Mouse (Mus musculus): ENCODE results near the gene Gm9922.
A peak's percentile ranks its signal among the peaks of the same experiment; 100 is the strongest.

Gm9922 gene

GRCm38 (mm10) chr14:101729237-101729971 is at the start of gene Gm9922, which contains the start of gene Lmo7:
Gene Gm9922, minus strand, starts transcription at chr14:101729814.
Gene Lmo7, plus strand, starts transcription at chr14:101729957.
- peak; percentile 58 for DNase-seq

GRCm38 (mm10) chr14:101778426-101778825 is 48.8 kb upstream of the Gm9922 start:
- no peak for DNase-seq

GRCm38 (mm10) chr14:101777129-101777493 is 47.5 kb upstream of the Gm9922 start:
- no peak for DNase-seq

GRCm38 (mm10) chr14:101776296-101777128 is 46.9 kb upstream of the Gm9922 start:
- no peak for DNase-seq

- peak; percentile 10 for DNase-seq
Measured at GRCm38 (mm10) chr14:101774631-101775030, 45.0 kb upstream of the Gm9922 start.

- no peak for DNase-seq
Measured at GRCm38 (mm10) chr14:101771756-101772155, 42.1 kb upstream of the Gm9922 start.

GRCm38 (mm10) chr14:101771336-101771735 is 41.7 kb upstream of the Gm9922 start:
- no peak for DNase-seq

GRCm38 (mm10) chr14:101763762-101764295 is 34.2 kb upstream of the Gm9922 start:
- DNase-seq, result no peak

- no peak for DNase-seq
Measured at GRCm38 (mm10) chr14:101762267-101762666, 32.7 kb upstream of the Gm9922 start.

- DNase-seq, result no peak
Measured at GRCm38 (mm10) chr14:101755425-101755824, 25.8 kb upstream of the Gm9922 start.

- DNase-seq, result no peak
Measured at GRCm38 (mm10) chr14:101750910-101751309, 21.3 kb upstream of the Gm9922 start.

GRCm38 (mm10) chr14:101748436-101748835 is 18.8 kb upstream of the Gm9922 start:
- no peak for DNase-seq

- DNase-seq, result no peak
Measured at GRCm38 (mm10) chr14:101747811-101748210, 18.2 kb upstream of the Gm9922 start.

- DNase-seq, result no peak
Measured at GRCm38 (mm10) chr14:101746635-101747034, 17.0 kb upstream of the Gm9922 start.

GRCm38 (mm10) chr14:101737501-101737900 is 7.9 kb upstream of the Gm9922 start:
- no peak for DNase-seq

GRCm38 (mm10) chr14:101733542-101734303 is 4.1 kb upstream of the Gm9922 start:
- no peak for DNase-seq

- no peak for DNase-seq
Measured at GRCm38 (mm10) chr14:101729972-101730692, 518 bp upstream of the Gm9922 start.

GRCm38 (mm10) chr14:101714414-101714813 is 15.2 kb downstream of the Gm9922 start:
- no peak for DNase-seq

- DNase-seq, result no peak
Measured at GRCm38 (mm10) chr14:101707088-101707487, 22.5 kb downstream of the Gm9922 start.

- no peak for DNase-seq
Measured at GRCm38 (mm10) chr14:101704479-101704878, 25.1 kb downstream of the Gm9922 start.

- DNase-seq, result no peak
Measured at GRCm38 (mm10) chr14:101688406-101688805, 41.2 kb downstream of the Gm9922 start.

GRCm38 (mm10) chr14:101687696-101688095 is 41.9 kb downstream of the Gm9922 start:
- DNase-seq, result no peak
